Mouse (Mus musculus) liver, embryonic 14.5 days (tissue): ENCODE results near the gene Gtf2f2.

Experiments used
- CTCF ChIP-seq: IDR thresholded peaks from 2 replicates; pipeline ENCODE4 v1.5.1; 2016; ENCODE audit warnings: antibody characterized with exemption, low read depth, control low read depth
- EP300 ChIP-seq: IDR thresholded peaks from 2 replicates; pipeline ENCODE4 v1.6.1; 2016; ENCODE audit warnings: antibody characterized with exemption, low read depth

DNA sequence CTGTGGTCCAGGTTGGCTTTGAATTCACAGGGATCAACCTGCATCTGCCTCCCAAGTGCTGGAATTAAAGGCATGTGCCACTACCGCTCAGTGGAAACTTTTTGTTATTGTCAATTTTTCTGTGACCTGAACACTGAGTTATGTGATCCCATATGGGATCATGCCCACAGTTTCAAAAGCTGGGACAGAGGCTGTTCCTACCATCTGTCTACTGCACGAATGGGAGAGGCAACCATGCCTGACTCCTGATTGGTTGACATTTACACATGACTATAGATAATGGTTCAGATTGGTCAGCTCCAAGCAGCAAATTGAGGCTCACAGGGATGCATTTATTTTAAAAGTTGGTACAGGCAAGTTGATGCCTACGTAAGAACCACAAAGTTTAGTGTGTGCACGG is 14.0 kb upstream of the Gtf2f2 start:
- TF ChIP-seq CTCF (no peak), EP300 (no peak)
